Mouse (Mus musculus) liver, embryonic 14.5 days (tissue): ENCODE results near the gene Mrgprd.

Source experiments
- CTCF ChIP-seq: IDR thresholded peaks from 2 replicates; pipeline ENCODE4 v1.5.1; 2016; ENCODE audit warnings: antibody characterized with exemption, low read depth, control low read depth
- EP300 ChIP-seq: IDR thresholded peaks from 2 replicates; pipeline ENCODE4 v1.6.1; 2016; ENCODE audit warnings: antibody characterized with exemption, low read depth

DNA sequence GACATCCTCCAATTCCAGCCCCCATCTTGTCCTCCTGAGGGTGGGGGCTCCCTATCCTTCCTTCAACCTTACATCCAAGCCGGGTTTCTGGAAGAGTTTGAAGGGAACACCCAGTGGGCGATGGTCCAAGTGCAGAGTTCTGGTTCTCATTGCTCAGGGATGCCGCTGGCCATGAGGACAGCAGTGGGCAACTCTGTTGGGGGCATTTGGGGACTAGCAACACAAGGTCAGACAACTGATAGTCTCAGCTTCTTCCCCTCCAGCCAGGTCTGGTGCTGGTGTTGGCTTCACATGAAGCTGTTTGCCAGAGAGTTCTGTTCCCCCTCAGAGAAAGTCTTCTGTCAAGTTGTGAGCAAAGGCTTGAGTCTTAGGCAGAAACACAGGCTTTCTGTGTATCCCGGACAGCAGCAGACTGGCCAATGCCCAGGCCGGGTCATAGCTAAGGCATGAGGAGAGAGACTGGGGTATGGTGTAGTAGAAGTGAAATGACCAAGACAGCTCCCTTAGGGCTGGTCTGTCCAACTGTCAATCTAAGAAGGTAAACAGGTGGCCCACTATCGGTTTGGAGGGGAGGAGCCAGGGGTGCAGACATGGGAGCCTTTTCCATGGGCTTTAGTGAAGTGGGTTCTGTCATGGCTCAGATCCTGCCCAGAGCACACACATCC is 13.2 kb upstream of the Mrgprd start:
- TF ChIP-seq CTCF: no peak
- no peak for TF ChIP-seq EP300
